Mouse (Mus musculus): Measurements from ENCODE around the gene Scpep1. TPM values are rescaled to one million over a fixed set of nuclear protein-coding genes. Genes with fewer than 3 reads are reported as not detected.
"Not testable (repeated sequence)": the region's sequence is repeated elsewhere in the genome, so short reads cannot be mapped to it uniquely, and the experiment has no call there.

The Scpep1 gene
- polyA plus RNA-seq, 1 experiment from 2014 or later, result 57.4 TPM

DNA sequence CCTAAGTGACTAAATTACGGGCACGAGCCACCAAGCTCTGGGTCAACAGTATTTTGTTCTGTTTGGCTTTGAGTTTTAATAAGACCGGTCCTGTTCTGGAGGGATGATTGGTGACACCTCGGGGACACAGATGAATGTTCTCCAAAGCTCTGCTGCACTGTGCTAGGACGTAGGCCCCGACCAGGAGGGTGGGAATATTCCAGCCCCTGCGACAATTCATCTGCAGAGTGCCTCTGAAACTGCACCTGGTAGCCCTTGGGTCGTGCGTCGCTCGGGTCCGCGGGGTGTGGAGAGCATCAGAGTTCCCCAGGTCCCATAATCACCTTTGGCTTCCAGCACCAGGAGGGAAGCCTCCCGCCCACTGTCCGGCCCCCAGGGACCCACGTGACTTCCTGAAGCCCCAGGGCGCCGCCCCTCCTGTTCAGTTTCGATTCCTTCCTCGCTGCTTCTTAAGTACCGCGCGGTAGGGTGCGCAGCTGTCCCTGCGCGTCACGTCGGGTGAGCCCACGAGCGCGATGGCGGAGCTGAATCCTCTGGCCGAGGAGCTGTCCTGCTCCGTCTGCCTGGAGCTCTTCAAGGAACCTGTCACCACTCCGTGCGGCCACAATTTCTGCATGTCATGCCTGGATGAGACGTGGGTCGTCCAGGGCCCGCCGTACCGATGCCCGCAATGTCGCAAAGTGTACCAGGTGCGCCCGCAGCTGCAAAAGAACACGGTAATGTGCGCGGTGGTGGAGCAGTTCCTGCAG lies 43.9 kb upstream of the Scpep1 start, which contains the start of gene Trim25:
Gene Trim25, plus strand, starts transcription at position 403 of the 749 bp plus-strand sequence.
- peak; percentile 87 for DNase-seq (ENCODE audit: low spot score)
- Histone ChIP-seq H3K4me1 (replicated peaks; ENCODE audit: control insufficient read depth, insufficient read depth, low read length) (peaks cover 19% of the 10 kb centered on the region), H3K9me3 (ENCODE audit: control insufficient read depth, low read length) (no peaks in the 10 kb centered on the region), H3K27ac (ENCODE audit: low read depth, low read length) (peak within 1 kb of the TSS; percentile 84), H3K4me2 (peak within 1 kb of the TSS; percentile 78), H3K4me3 (ENCODE audit: low read depth, low read length) (peak within 1 kb of the TSS; percentile 94), H3K27me3 (replicated peaks; ENCODE audit: control insufficient read depth, insufficient read depth, low read length) (no peaks in the 10 kb centered on the region), H3K9ac (ENCODE audit: low read depth, low read length) (peak within 1 kb of the TSS; percentile 97), H3K36me3 (ENCODE audit: control insufficient read depth, insufficient read depth, low read length) (peaks cover 3% of the 10 kb centered on the region; the same call in 1 of the 2 replicates)
- peak; percentile 92 for ATAC-seq (replicated peaks; ENCODE audit: low FRiP score)
- WGBS, result 1% methylated on average over 48 of the region's 48 CpGs

DNA sequence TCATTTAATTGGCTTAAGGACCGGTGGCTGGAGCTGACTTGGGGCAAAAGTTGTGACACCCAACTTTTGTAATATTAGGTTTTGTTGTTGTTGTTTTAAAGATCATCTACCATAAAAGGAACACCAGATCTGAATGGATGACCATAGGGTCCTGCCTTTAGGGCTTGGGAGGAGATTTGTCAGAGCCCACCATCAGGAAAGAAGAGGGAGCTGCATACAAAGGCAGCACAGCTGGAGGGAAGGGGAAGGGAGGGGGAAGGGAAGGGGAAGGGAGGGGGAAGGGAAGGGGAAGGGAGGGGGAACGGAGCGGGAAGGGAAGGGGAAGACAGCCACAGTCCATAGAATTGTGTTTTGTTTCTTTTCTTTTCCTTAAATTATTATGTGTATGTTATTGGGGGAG lies 43.1 kb upstream of the Scpep1 start:
- H3K9me3 ChIP-seq (ENCODE audit: control insufficient read depth, low read length), result no peaks in the 10 kb centered on the region
- H3K4me2 ChIP-seq, result peak overlapping the region; percentile 78
- no peak for ATAC-seq (replicated peaks; ENCODE audit: low FRiP score)
- H3K4me3 ChIP-seq (ENCODE audit: low read depth, low read length), result peak overlapping the region; percentile 94
- peak overlapping the region; percentile 97; the same call in 1 of the 2 replicates for H3K9ac ChIP-seq (ENCODE audit: low read depth, low read length)
- 24% methylated on average over 3 of the region's 3 CpGs for WGBS
- no peak for DNase-seq (ENCODE audit: low spot score)
- peaks cover 3% of the 10 kb centered on the region; the same call in 1 of the 2 replicates for H3K36me3 ChIP-seq (ENCODE audit: control insufficient read depth, insufficient read depth, low read length)
- no peaks in the 10 kb centered on the region for H3K27me3 ChIP-seq (replicated peaks; ENCODE audit: control insufficient read depth, insufficient read depth, low read length)
- H3K4me1 ChIP-seq (replicated peaks; ENCODE audit: control insufficient read depth, insufficient read depth, low read length), result peaks cover 19% of the 10 kb centered on the region
- H3K27ac ChIP-seq (ENCODE audit: low read depth, low read length), result no peak overlapping the region

GRCm38 (mm10) chr11:88997343-88997742 lies 42.1 kb upstream of the Scpep1 start:
- not testable (repeated sequence) for ATAC-seq (replicated peaks; ENCODE audit: low FRiP score); H3K9ac ChIP-seq (ENCODE audit: low read depth, low read length); H3K27me3 ChIP-seq (replicated peaks; ENCODE audit: control insufficient read depth, insufficient read depth, low read length); DNase-seq (ENCODE audit: low spot score); H3K4me2 ChIP-seq; H3K4me1 ChIP-seq (replicated peaks; ENCODE audit: control insufficient read depth, insufficient read depth, low read length); H3K4me3 ChIP-seq (ENCODE audit: low read depth, low read length); H3K36me3 ChIP-seq (ENCODE audit: control insufficient read depth, insufficient read depth, low read length); H3K27ac ChIP-seq (ENCODE audit: low read depth, low read length); H3K9me3 ChIP-seq (ENCODE audit: control insufficient read depth, low read length)
- WGBS, result 72% methylated on average over 5 of the region's 5 CpGs

DNA sequence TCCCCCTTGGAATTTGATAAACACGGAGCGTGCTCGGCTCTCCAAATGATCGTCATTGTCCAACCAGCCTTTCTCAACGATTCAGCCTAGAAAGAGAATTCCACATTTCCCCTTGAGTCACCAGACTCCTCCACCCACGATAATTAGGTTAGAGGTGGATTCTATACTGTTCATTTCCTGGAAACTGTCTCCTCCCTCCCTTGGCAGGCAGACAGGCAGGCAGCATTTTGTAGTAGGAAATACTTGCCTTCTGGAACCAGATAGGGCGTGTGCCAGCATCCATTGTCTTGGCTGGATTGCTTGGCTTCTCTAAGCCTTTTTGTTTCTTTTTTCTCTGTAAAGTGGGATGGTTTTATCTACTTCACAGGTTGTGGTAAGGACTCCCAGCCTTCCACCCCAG lies 41.2 kb upstream of the Scpep1 start:
- no peak overlapping the region for H3K9ac ChIP-seq (ENCODE audit: low read depth, low read length)
- H3K36me3 ChIP-seq (ENCODE audit: control insufficient read depth, insufficient read depth, low read length), result peaks cover 2% of the 10 kb centered on the region; the same call in 1 of the 2 replicates
- peaks cover 7% of the 10 kb centered on the region for H3K4me1 ChIP-seq (replicated peaks; ENCODE audit: control insufficient read depth, insufficient read depth, low read length)
- H3K4me3 ChIP-seq (ENCODE audit: low read depth, low read length), result no peak overlapping the region
- ATAC-seq (replicated peaks; ENCODE audit: low FRiP score) (no peak), DNase-seq (ENCODE audit: low spot score) (no peak)
- H3K27ac ChIP-seq (ENCODE audit: low read depth, low read length), result no peak overlapping the region
- no peaks in the 10 kb centered on the region for H3K27me3 ChIP-seq (replicated peaks; ENCODE audit: control insufficient read depth, insufficient read depth, low read length)
- WGBS, result 60% methylated on average over 7 of the region's 7 CpGs
- no peaks in the 10 kb centered on the region for H3K9me3 ChIP-seq (ENCODE audit: control insufficient read depth, low read length)
- H3K4me2 ChIP-seq, result no peak overlapping the region

GRCm38 (mm10) chr11:88995616-88996015 lies 40.4 kb upstream of the Scpep1 start:
- WGBS, result 90% methylated on average over 2 of the region's 2 CpGs
- H3K9me3 ChIP-seq (ENCODE audit: control insufficient read depth, low read length), result no peaks in the 10 kb centered on the region
- peaks cover 4% of the 10 kb centered on the region for H3K4me1 ChIP-seq (replicated peaks; ENCODE audit: control insufficient read depth, insufficient read depth, low read length)
- H3K4me3 ChIP-seq (ENCODE audit: low read depth, low read length), result no peak overlapping the region
- H3K27me3 ChIP-seq (replicated peaks; ENCODE audit: control insufficient read depth, insufficient read depth, low read length), result no peaks in the 10 kb centered on the region
- DNase-seq (ENCODE audit: low spot score) (no peak), ATAC-seq (replicated peaks; ENCODE audit: low FRiP score) (no peak)
- 0 out of 2 replicates have a peak, but pooled peaks cover 3% of the 10 kb centered on the region for H3K36me3 ChIP-seq (ENCODE audit: control insufficient read depth, insufficient read depth, low read length)
- no peak overlapping the region for H3K27ac ChIP-seq (ENCODE audit: low read depth, low read length)
- H3K4me2 ChIP-seq, result no peak overlapping the region
- no peak overlapping the region for H3K9ac ChIP-seq (ENCODE audit: low read depth, low read length)

- H3K9me3 ChIP-seq (ENCODE audit: control insufficient read depth, low read length), result no peaks in the 10 kb centered on the region
- H3K36me3 ChIP-seq (ENCODE audit: control insufficient read depth, insufficient read depth, low read length), result 0 out of 2 replicates have a peak, but pooled peaks cover 3% of the 10 kb centered on the region
- no peak overlapping the region for H3K9ac ChIP-seq (ENCODE audit: low read depth, low read length)
- no peak overlapping the region for H3K4me3 ChIP-seq (ENCODE audit: low read depth, low read length)
- ATAC-seq (replicated peaks; ENCODE audit: low FRiP score) (no peak), DNase-seq (ENCODE audit: low spot score) (no peak)
- no peak overlapping the region for H3K4me2 ChIP-seq
- H3K27ac ChIP-seq (ENCODE audit: low read depth, low read length), result no peak overlapping the region
- WGBS, result 67% methylated on average over 7 of the region's 7 CpGs
- peaks cover 4% of the 10 kb centered on the region for H3K4me1 ChIP-seq (replicated peaks; ENCODE audit: control insufficient read depth, insufficient read depth, low read length)
- no peaks in the 10 kb centered on the region for H3K27me3 ChIP-seq (replicated peaks; ENCODE audit: control insufficient read depth, insufficient read depth, low read length)
Observed at GRCm38 (mm10) chr11:88994492-88994891, 39.2 kb upstream of the Scpep1 start.

- Histone ChIP-seq H3K9ac (ENCODE audit: low read depth, low read length) (no peak overlapping the region), H3K4me1 (replicated peaks; ENCODE audit: control insufficient read depth, insufficient read depth, low read length) (peaks cover 4% of the 10 kb centered on the region), H3K36me3 (ENCODE audit: control insufficient read depth, insufficient read depth, low read length) (0 out of 2 replicates have a peak, but pooled peaks cover 3% of the 10 kb centered on the region), H3K27ac (ENCODE audit: low read depth, low read length) (no peak overlapping the region), H3K4me3 (ENCODE audit: low read depth, low read length) (no peak overlapping the region), H3K9me3 (ENCODE audit: control insufficient read depth, low read length) (no peaks in the 10 kb centered on the region), H3K4me2 (no peak overlapping the region), H3K27me3 (replicated peaks; ENCODE audit: control insufficient read depth, insufficient read depth, low read length) (no peaks in the 10 kb centered on the region)
- DNase-seq (ENCODE audit: low spot score), result no peak
- 19% methylated on average over 5 of the region's 5 CpGs for WGBS
- peak; percentile 47 for ATAC-seq (replicated peaks; ENCODE audit: low FRiP score)
Observed at GRCm38 (mm10) chr11:88993625-88994024, 38.4 kb upstream of the Scpep1 start.

DNA sequence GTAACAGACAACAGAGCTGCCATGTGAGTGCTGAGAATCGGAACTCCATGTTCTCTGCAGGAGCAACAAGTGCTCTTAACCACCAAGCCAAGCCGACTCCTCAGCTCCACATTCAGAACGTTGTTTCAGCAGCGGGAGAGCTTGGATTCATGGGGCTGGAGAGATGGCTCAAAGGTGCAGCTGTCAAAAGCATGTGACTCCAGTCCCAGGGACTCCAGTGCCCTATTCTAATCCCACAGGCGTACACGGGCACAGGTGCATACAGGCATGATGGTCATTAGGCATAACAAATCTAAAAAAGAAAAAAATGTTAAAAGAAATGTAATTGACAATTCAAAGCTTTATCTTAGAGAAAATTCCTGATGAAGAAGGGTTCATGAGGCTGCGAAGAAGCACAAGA lies 37.9 kb upstream of the Scpep1 start:
- Histone ChIP-seq H3K4me1 (replicated peaks; ENCODE audit: control insufficient read depth, insufficient read depth, low read length) (peaks cover 4% of the 10 kb centered on the region; the same call in 1 of the 2 replicates), H3K9me3 (ENCODE audit: control insufficient read depth, low read length) (no peaks in the 10 kb centered on the region), H3K4me3 (ENCODE audit: low read depth, low read length) (no peak overlapping the region), H3K36me3 (ENCODE audit: control insufficient read depth, insufficient read depth, low read length) (0 out of 2 replicates have a peak, but pooled peaks cover 3% of the 10 kb centered on the region), H3K27ac (ENCODE audit: low read depth, low read length) (no peak overlapping the region), H3K9ac (ENCODE audit: low read depth, low read length) (no peak overlapping the region), H3K4me2 (no peak overlapping the region), H3K27me3 (replicated peaks; ENCODE audit: control insufficient read depth, insufficient read depth, low read length) (no peaks in the 10 kb centered on the region)
- WGBS, result 58% methylated on average over 7 of the region's 7 CpGs
- ATAC-seq (replicated peaks; ENCODE audit: low FRiP score) (no peak), DNase-seq (ENCODE audit: low spot score) (no peak)

DNA sequence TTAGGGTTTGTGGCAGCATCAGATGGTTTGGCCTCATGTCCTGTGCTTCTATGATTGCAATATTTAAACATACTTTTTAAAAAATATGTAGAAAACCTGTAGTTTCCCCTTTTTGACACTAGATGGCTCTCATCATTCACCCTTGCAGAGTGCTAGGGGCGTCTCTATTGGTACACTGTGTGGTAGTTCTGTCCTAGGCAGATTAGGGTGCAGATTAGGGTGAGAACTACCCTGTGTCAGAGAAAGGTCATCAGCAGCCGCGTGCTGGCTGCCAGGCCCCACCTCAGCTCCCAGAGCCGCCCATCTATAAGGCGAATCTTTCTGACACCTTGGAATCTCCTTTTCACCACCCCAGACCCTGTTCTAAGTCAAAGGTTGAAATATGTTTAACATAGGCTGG lies 34.3 kb upstream of the Scpep1 start:
- Histone ChIP-seq H3K4me2 (no peak overlapping the region), H3K9me3 (ENCODE audit: control insufficient read depth, low read length) (no peaks in the 10 kb centered on the region), H3K4me1 (replicated peaks; ENCODE audit: control insufficient read depth, insufficient read depth, low read length) (peaks cover 4% of the 10 kb centered on the region; the same call in 1 of the 2 replicates), H3K36me3 (ENCODE audit: control insufficient read depth, insufficient read depth, low read length) (peaks cover 8% of the 10 kb centered on the region; the same call in 1 of the 2 replicates), H3K27ac (ENCODE audit: low read depth, low read length) (no peak overlapping the region), H3K9ac (ENCODE audit: low read depth, low read length) (no peak overlapping the region), H3K4me3 (ENCODE audit: low read depth, low read length) (no peak overlapping the region), H3K27me3 (replicated peaks; ENCODE audit: control insufficient read depth, insufficient read depth, low read length) (no peaks in the 10 kb centered on the region)
- DNase-seq (ENCODE audit: low spot score) (no peak), ATAC-seq (replicated peaks; ENCODE audit: low FRiP score) (peak; percentile 92)
- WGBS, result 44% methylated on average over 5 of the region's 5 CpGs
